Mouse (Mus musculus): Measurements from ENCODE around the gene Gapt. TPM values are rescaled to one million over a fixed set of nuclear protein-coding genes. Genes with fewer than 3 reads are reported as not detected.
"Not testable (repeated sequence)": the region's sequence is repeated elsewhere in the genome, so short reads cannot be mapped to it uniquely, and the experiment has no call there.

Gene Gapt
- total RNA-seq (2015), result 285 and 298 TPM in 2 replicates
- total RNA-seq (2017), result 47.4 and 48.4 TPM in 2 replicates

DNA sequence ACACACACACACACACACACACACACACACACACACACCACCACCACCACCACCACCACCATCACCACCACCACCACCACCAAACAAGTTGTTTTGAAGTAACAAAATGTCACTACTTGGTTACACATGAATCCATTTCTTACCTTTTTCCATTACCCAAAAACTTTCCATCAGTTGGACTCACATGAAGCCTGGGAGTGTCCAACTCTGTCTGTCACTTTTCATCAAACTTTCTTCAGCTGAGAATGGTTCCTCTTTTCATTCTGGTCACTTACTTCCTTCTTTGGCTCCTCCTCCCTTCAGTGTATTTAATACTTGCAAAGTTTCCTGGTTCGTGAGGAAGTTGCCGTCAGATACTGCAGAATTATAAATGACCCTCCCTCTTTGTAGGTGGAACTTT lies at the start of gene Gapt:
Gene Gapt, minus strand, starts transcription at position 259 of the 400 bp plus-strand sequence.
- peak; percentile 88 for ATAC-seq (ENCODE audit: poor library complexity, severe bottlenecking)

DNA sequence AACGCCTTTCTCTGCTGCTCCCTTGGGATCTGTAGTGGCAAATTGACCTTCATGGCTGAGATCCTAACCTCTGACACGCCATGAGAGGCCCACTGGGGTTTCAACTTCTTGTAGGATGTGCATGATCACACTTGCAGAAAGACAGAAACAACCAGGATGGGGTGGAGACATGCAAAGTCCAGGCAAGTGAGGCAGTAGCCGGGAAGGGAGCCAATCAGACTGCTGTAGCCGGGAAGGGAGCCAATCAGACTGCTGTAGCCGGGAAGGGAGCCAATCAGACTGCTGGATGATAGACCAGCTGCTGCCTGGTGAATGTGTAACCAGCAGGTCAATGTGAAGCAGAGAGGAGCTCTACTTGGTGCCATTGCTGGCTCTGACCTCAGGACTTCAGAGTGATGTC lies 49.2 kb upstream of the Gapt start:
- ATAC-seq (ENCODE audit: poor library complexity, severe bottlenecking), result 0 out of 2 replicates have a peak, but pooled peaks have one; percentile 35

GRCm38 (mm10) chr13:110404686-110405085 lies 47.7 kb upstream of the Gapt start:
- ATAC-seq (ENCODE audit: poor library complexity, severe bottlenecking), result not testable (repeated sequence)

DNA sequence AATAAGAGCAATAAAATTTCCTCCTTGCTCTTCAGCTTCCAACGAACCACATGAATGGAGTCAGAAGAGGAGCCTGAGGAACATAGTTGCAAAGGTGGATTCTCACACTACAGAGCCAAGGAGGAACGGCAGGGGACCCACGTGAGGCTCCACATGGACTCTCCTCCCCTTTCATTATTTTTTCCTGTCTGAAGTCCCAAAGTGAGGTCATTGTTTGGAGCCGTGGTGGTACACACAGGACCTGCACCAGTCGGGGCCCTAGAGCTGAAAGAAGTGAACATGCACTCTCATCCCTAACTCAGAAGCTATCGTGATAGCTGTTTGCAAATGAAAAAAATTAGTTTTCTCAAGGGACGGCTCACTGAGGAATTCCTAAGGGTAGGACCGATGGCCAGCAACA lies 47.1 kb upstream of the Gapt start:
- no peak for ATAC-seq (ENCODE audit: poor library complexity, severe bottlenecking)

DNA sequence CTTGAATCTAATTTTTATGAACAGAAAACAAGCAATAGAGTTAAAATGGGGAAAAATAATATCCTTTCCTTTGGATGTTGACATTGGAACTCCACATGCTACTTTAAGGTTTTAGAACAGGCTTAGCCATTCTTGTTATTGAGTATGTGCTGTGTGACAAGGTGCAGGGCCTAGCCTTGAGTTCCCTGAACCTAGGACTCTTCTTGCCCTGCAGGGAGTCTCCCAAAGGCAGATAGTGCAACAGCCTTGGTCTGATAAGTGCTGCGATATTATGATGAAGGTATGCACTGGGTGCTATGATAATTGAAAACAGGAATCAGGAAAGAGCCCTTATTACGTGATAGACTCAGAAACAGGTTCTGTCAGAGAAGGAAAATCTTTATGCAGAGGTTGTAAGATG lies 44.9 kb upstream of the Gapt start:
- no peak for ATAC-seq (ENCODE audit: poor library complexity, severe bottlenecking)

GRCm38 (mm10) chr13:110401443-110401842 lies 44.4 kb upstream of the Gapt start:
- ATAC-seq (ENCODE audit: poor library complexity, severe bottlenecking), result no peak

GRCm38 (mm10) chr13:110398513-110399270 lies 41.7 kb upstream of the Gapt start:
- no peak for ATAC-seq (ENCODE audit: poor library complexity, severe bottlenecking)

DNA sequence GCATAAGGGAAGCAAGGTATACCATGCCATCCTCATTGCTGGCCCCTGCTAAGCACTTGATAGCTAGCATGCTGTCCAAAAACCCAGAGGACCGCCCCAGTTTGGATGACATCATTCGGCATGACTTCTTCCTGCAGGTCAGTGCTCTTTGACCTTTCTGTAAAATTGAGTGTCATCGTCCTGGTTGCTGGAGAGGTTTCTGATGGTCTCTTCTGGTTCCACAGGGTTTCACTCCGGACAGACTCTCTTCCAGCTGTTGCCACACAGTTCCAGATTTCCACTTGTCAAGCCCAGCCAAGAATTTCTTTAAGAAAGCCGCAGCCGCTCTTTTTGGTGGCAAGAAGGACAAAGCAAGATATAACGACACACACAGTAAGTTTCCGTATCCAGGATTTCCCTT lies 40.8 kb upstream of the Gapt start:
- ATAC-seq (ENCODE audit: poor library complexity, severe bottlenecking), result no peak

GRCm38 (mm10) chr13:110395916-110396685 lies 39.1 kb upstream of the Gapt start:
- no peak for ATAC-seq (ENCODE audit: poor library complexity, severe bottlenecking)

GRCm38 (mm10) chr13:110395179-110395794 lies 38.3 kb upstream of the Gapt start:
- peak; percentile 20 for ATAC-seq (ENCODE audit: poor library complexity, severe bottlenecking)

DNA sequence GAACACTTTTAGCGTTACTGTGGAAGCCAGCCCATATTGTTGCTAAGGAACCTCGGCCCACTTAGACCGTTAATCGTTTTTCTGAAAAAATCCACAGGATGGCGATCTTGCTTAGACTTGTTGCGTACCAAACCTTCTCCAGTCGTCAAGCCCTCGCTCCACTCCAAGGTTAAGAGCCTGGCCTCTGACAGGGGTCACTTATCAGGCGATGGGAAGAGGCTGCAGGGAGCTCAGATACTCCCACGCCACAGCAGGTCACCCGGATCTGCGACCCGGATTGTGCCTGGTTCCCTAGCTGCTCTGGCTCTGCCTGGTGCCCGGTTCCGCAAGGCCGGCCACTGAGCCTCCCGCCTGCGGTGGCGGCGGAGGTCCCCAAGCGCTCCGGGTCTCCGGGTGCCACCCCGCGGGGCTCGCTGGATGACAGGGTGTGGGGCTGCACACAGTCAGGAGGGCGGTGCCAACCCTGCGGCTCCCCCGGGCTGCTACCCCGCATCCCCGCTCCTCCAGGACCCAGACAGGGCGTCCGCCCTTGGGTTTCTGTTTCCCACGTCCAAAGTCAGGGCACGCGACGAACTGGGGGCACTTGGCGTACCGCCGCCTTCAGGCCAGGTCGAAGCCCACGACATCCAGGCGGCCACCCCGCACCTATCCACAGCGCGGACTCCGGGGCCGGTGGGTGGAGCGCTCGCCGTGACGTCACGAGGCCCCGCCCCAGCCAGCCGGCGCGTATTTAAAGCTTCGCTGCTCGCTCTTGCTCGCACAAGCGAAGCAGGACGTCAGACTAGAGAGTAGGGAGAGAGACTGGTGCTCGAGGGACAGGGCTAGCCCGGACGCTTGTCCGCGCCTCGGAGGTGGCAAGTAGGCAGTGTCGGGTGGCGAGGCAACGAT lies 37.5 kb upstream of the Gapt start, which contains the start of gene Plk2:
Gene Plk2, plus strand, starts transcription at position 756 of the 888 bp plus-strand sequence.
- peak; percentile 76 for ATAC-seq (ENCODE audit: poor library complexity, severe bottlenecking)

GRCm38 (mm10) chr13:110392631-110393030 lies 35.6 kb upstream of the Gapt start:
- ATAC-seq (ENCODE audit: poor library complexity, severe bottlenecking), result no peak

DNA sequence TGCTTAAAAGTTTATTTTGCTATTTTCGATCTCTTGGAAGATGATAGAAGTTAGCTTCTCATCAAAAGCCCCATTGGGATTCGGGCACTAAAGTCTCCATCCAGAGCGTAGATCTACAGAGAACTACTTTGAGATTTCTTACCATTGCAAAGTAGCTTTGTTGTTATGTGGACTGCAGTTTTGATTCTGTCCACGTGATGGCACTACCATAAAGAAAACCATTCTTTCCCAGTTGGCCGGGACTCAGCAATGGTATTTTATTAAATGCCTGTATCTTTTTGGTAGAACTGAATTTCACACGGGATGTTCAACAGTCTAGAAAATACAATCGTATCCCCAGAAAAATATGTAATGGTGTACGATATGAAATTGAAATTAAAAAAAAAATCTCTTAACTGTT lies 35.2 kb upstream of the Gapt start:
- ATAC-seq (ENCODE audit: poor library complexity, severe bottlenecking), result peak; percentile 24; the same call in 1 of the 2 replicates

DNA sequence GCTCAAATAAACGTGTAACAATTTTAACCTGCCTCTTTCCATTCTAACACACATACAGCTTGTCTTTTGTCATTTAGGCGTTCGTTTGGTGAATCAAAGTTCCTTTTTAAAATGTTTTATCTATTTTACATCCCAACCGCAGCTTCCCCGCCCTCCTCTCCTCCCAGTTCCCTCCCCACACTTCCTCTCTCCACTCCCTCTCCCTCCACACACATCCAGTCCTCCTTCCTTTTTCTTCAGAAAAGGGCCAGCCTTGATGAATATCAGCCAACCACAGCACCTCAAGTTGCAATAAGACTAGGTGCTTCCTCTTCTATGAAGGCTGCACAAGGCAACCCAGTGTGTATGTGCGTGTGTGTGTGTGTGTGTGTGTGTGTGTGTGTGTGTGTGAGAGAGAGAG lies 27.5 kb upstream of the Gapt start:
- ATAC-seq (ENCODE audit: poor library complexity, severe bottlenecking), result peak; percentile 95

GRCm38 (mm10) chr13:110382447-110382901 lies 25.5 kb upstream of the Gapt start:
- peak; percentile 69 for ATAC-seq (ENCODE audit: poor library complexity, severe bottlenecking)

GRCm38 (mm10) chr13:110369673-110370072 lies 12.7 kb upstream of the Gapt start:
- no peak for ATAC-seq (ENCODE audit: poor library complexity, severe bottlenecking)

- peak; percentile 82 for ATAC-seq (ENCODE audit: poor library complexity, severe bottlenecking)
Observed at GRCm38 (mm10) chr13:110368556-110369040, 11.6 kb upstream of the Gapt start.

- ATAC-seq (ENCODE audit: poor library complexity, severe bottlenecking), result peak; percentile 12
Observed at GRCm38 (mm10) chr13:110367961-110368555, 11.1 kb upstream of the Gapt start.

GRCm38 (mm10) chr13:110366477-110366876 lies 9.5 kb upstream of the Gapt start:
- ATAC-seq (ENCODE audit: poor library complexity, severe bottlenecking), result peak; percentile 11

GRCm38 (mm10) chr13:110363722-110364121 lies 6.7 kb upstream of the Gapt start:
- ATAC-seq (ENCODE audit: poor library complexity, severe bottlenecking), result peak; percentile 74
